Mouse (Mus musculus) stomach, embryonic 15.5 days (tissue): ENCODE measurements around the gene Mmadhc. TPM values are rescaled to one million over a fixed set of nuclear protein-coding genes. Genes with fewer than 3 reads are reported as not detected.

ENCODE experiments used
- ATAC-seq: fragments of 200-750 bp; cut with Nextera tagmentation; 2 replicates; pipeline ENCODE4 v1.8.0; 2017; ENCODE audit warnings: low read depth, moderate number of reproducible peaks, moderate TSS enrichment; ENCODE audit not compliant: insufficient read depth, low FRiP score
- H3K27ac ChIP-seq: fragments of 300-500 bp; sonication (generic); 2 replicates; pipeline ENCODE4 v1.5.1; 2015; ENCODE audit warnings: mild to moderate bottlenecking, inconsistent platforms
- H3K27me3 ChIP-seq: fragments of 300-500 bp; sonication (generic); replicated peaks from 2 replicates; pipeline ENCODE4 v1.6.1; 2015; ENCODE audit warnings: inconsistent platforms
- H3K36me3 ChIP-seq: fragments of 300-500 bp; sonication (generic); 2 replicates; pipeline ENCODE4 v1.6.1; 2015; ENCODE audit warnings: inconsistent platforms
- H3K4me1 ChIP-seq: fragments of 300-500 bp; sonication (generic); 2 replicates; pipeline ENCODE4 v1.6.1; 2015; ENCODE audit warnings: inconsistent platforms
- H3K4me2 ChIP-seq: fragments of 300-500 bp; sonication (generic); 2 replicates; pipeline ENCODE4 v1.6.1; 2015; ENCODE audit warnings: mild to moderate bottlenecking, inconsistent platforms
- H3K4me3 ChIP-seq: fragments of 300-500 bp; sonication (generic); replicated peaks from 2 replicates; pipeline ENCODE4 v1.5.1; 2015; ENCODE audit warnings: inconsistent platforms
- H3K9ac ChIP-seq: fragments of 300-500 bp; sonication (generic); 2 replicates; pipeline ENCODE4 v1.6.1; 2015; ENCODE audit warnings: inconsistent platforms
- H3K9me3 ChIP-seq: fragments of 300-500 bp; sonication (generic); 2 replicates; pipeline ENCODE4 v1.6.1; 2016; ENCODE audit warnings: inconsistent platforms
- WGBS: fragments of 180-500 bp; shearing (Covaris S2); methylation state at CpG from one replicate; pipeline ENCODE4 v1.1.7; 2015; 5-methylcytosine and 5-hydroxymethylcytosine counted together
- polyA plus RNA-seq: library from polyadenylated mRNA; unstranded; fragments of >200 nt; fragmentation: Nextera tagmentation; extraction: Ambion mirVana; gene quantifications from 2 replicates; pipeline ENCODE4 v1.2.1, GENCODE M21; 2015

Mmadhc gene
- polyA plus RNA-seq: 159 and 165 TPM in 2 replicates

GRCm38 (mm10) chr2:50296109-50296986 lies at the start of gene Mmadhc:
TSS of gene Mmadhc (minus strand) at chr2:50296801.
- peak; percentile 97 for ATAC-seq
- Histone ChIP-seq H3K4me2 (peak within 1 kb of the TSS; percentile 64), H3K36me3 (no peaks in the 10 kb centered on the region), H3K4me3 (peak within 1 kb of the TSS; percentile 72), H3K27me3 (no peaks in the 10 kb centered on the region), H3K27ac (peak within 1 kb of the TSS; percentile 90), H3K9ac (peak within 1 kb of the TSS; percentile 67), H3K4me1 (peaks cover 8% of the 10 kb centered on the region), H3K9me3 (no peaks in the 10 kb centered on the region)
- under 1% methylated on average over 58 of the region's 58 CpGs for WGBS

- whole genome bisulfite sequencing: 46% methylated on average over 8 of the region's 8 CpGs
- H3K27ac ChIP-seq: no peak overlapping the region
- no peak overlapping the region for H3K9ac ChIP-seq
- H3K36me3 ChIP-seq: no peaks in the 10 kb centered on the region
- no peak overlapping the region for H3K4me2 ChIP-seq
- H3K9me3 ChIP-seq: no peaks in the 10 kb centered on the region
- no peak for ATAC-seq
- H3K27me3 ChIP-seq: no peaks in the 10 kb centered on the region
- no peaks in the 10 kb centered on the region for H3K4me1 ChIP-seq
- H3K4me3 ChIP-seq: no peak overlapping the region
Observed at GRCm38 (mm10) chr2:50343598-50343997, 47.0 kb upstream of the Mmadhc start.

- Histone ChIP-seq H3K36me3 (no peaks in the 10 kb centered on the region), H3K4me1 (no peaks in the 10 kb centered on the region), H3K27ac (no peak overlapping the region), H3K4me2 (no peak overlapping the region), H3K27me3 (no peaks in the 10 kb centered on the region), H3K9me3 (no peaks in the 10 kb centered on the region), H3K4me3 (no peak overlapping the region), H3K9ac (no peak overlapping the region)
- ATAC-seq: no peak
- WGBS: 62% methylated on average over 3 of the region's 3 CpGs
Observed at GRCm38 (mm10) chr2:50339061-50339460, 42.5 kb upstream of the Mmadhc start.

- Histone ChIP-seq H3K9me3 (no peaks in the 10 kb centered on the region), H3K27ac (no peak overlapping the region), H3K36me3 (no peaks in the 10 kb centered on the region), H3K4me3 (no peak overlapping the region), H3K4me2 (no peak overlapping the region), H3K27me3 (no peaks in the 10 kb centered on the region), H3K4me1 (no peaks in the 10 kb centered on the region), H3K9ac (no peak overlapping the region)
- no peak for ATAC-seq
- WGBS: 55% methylated on average over 1 of the region's 1 CpGs
Observed at GRCm38 (mm10) chr2:50337596-50337995, 41.0 kb upstream of the Mmadhc start.

- Histone ChIP-seq H3K27me3 (no peaks in the 10 kb centered on the region), H3K9me3 (no peaks in the 10 kb centered on the region), H3K4me3 (no peak overlapping the region), H3K4me1 (no peaks in the 10 kb centered on the region), H3K36me3 (no peaks in the 10 kb centered on the region), H3K9ac (no peak overlapping the region), H3K4me2 (no peak overlapping the region), H3K27ac (no peak overlapping the region)
- WGBS: 45% methylated on average over 5 of the region's 5 CpGs
- no peak for ATAC-seq
Observed at GRCm38 (mm10) chr2:50331716-50332270, 35.2 kb upstream of the Mmadhc start.

GRCm38 (mm10) chr2:50328181-50328580 lies 31.6 kb upstream of the Mmadhc start:
- no peaks in the 10 kb centered on the region for H3K9me3 ChIP-seq
- no peak overlapping the region for H3K4me3 ChIP-seq
- no peaks in the 10 kb centered on the region for H3K27me3 ChIP-seq
- no peaks in the 10 kb centered on the region for H3K36me3 ChIP-seq
- no peaks in the 10 kb centered on the region for H3K4me1 ChIP-seq
- WGBS: 61% methylated on average over 4 of the region's 4 CpGs
- H3K9ac ChIP-seq: no peak overlapping the region
- no peak overlapping the region for H3K27ac ChIP-seq
- no peak overlapping the region for H3K4me2 ChIP-seq
- no peak for ATAC-seq

- Histone ChIP-seq H3K27me3 (no peaks in the 10 kb centered on the region), H3K9ac (no peak overlapping the region), H3K36me3 (no peaks in the 10 kb centered on the region), H3K4me2 (no peak overlapping the region), H3K4me1 (no peaks in the 10 kb centered on the region), H3K27ac (no peak overlapping the region), H3K9me3 (no peaks in the 10 kb centered on the region), H3K4me3 (no peak overlapping the region)
- 65% methylated on average over 7 of the region's 7 CpGs for WGBS
- ATAC-seq: no peak
Observed at GRCm38 (mm10) chr2:50324799-50325198, 28.2 kb upstream of the Mmadhc start.

GRCm38 (mm10) chr2:50306663-50307320 lies 10.2 kb upstream of the Mmadhc start:
- Histone ChIP-seq H3K4me1 (no peaks in the 10 kb centered on the region), H3K9ac (no peak overlapping the region), H3K4me2 (no peak overlapping the region), H3K4me3 (no peak overlapping the region), H3K27ac (no peak overlapping the region), H3K27me3 (no peaks in the 10 kb centered on the region), H3K36me3 (no peaks in the 10 kb centered on the region), H3K9me3 (no peaks in the 10 kb centered on the region)
- ATAC-seq: no peak
- WGBS: 46% methylated on average over 9 of the region's 9 CpGs

GRCm38 (mm10) chr2:50304824-50305577 lies 8.4 kb upstream of the Mmadhc start:
- Histone ChIP-seq H3K27me3 (no peaks in the 10 kb centered on the region), H3K4me2 (no peak overlapping the region), H3K27ac (no peak overlapping the region), H3K4me1 (no peaks in the 10 kb centered on the region), H3K36me3 (no peaks in the 10 kb centered on the region), H3K9me3 (no peaks in the 10 kb centered on the region), H3K9ac (no peak overlapping the region), H3K4me3 (no peak overlapping the region)
- ATAC-seq: no peak
- WGBS: 45% methylated on average over 1 of the region's 1 CpGs

- no peak overlapping the region for H3K27ac ChIP-seq
- H3K4me2 ChIP-seq: peak overlapping the region; percentile 64
- peaks cover 8% of the 10 kb centered on the region for H3K4me1 ChIP-seq
- no peaks in the 10 kb centered on the region for H3K27me3 ChIP-seq
- H3K4me3 ChIP-seq: peak overlapping the region; percentile 72
- 1% methylated on average over 9 of the region's 9 CpGs for WGBS
- no peaks in the 10 kb centered on the region for H3K36me3 ChIP-seq
- no peak overlapping the region for H3K9ac ChIP-seq
- H3K9me3 ChIP-seq: no peaks in the 10 kb centered on the region
- ATAC-seq: no peak
Observed at GRCm38 (mm10) chr2:50296987-50297350, 368 bp upstream of the Mmadhc start.

GRCm38 (mm10) chr2:50295562-50295961 lies 1.0 kb downstream of the Mmadhc start:
- no peaks in the 10 kb centered on the region for H3K27me3 ChIP-seq
- H3K4me3 ChIP-seq: peak overlapping the region; percentile 72
- H3K4me2 ChIP-seq: peak overlapping the region; percentile 64
- 33% methylated on average over 5 of the region's 5 CpGs for WGBS
- ATAC-seq: no peak
- 0 out of 2 replicates have a peak overlapping the region, but pooled peaks have one; percentile 0 for H3K9ac ChIP-seq
- peaks cover 5% of the 10 kb centered on the region; the same call in 1 of the 2 replicates for H3K36me3 ChIP-seq
- H3K27ac ChIP-seq: no peak overlapping the region
- no peaks in the 10 kb centered on the region for H3K9me3 ChIP-seq
- H3K4me1 ChIP-seq: peaks cover 8% of the 10 kb centered on the region
